Mouse (Mus musculus): ENCODE measurements around the gene Enoph1. TPM values are rescaled to one million over a fixed set of nuclear protein-coding genes. Genes with fewer than 3 reads are reported as not detected.

The Enoph1 gene
- total RNA-seq, 2 experiments from 2014 or later = 51.6 to 54.5 TPM

DNA sequence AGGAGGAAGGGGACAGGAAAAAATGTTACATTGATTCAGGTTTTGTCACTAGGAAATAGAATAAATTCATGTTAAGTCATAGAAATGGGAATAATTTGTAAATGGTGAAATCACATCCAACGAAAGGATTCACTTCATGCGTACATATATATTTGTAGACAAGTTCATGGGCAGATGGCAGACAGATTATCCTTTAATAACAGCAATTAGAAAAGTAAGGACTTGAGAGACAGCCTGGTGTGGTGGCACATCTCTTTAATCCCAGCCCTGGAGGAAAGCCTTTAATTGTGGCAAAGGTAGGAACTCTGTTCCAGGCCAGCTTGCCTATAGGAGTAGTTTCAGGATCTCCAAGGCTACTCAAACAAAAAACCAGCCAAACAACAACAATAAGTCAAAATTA lies 29.7 kb downstream of the Enoph1 start:
- intact Hi-C loops (cut with DNase I) = no loop called here
- no peak for DNase-seq (ENCODE audit: low spot score in 2 of 2)

DNA sequence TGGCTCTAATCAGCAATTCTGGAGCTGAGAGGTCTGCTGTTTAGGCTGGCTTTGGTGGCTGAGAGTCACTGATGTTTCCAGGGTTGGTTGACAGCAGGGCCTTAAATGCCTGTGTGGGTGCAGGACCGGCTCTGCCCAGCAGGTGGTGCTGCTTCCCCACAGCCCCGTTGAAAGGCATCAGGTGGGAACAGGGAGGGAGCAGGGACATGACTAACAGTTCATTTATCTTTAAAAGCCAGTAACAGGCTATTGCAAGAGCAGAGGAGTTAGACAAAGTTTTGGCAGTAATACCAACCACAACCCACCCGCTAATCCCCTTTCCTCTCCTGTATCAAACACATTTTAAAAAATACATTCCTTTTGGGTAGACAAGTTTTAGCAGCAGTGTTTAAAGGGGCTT lies 30.5 kb downstream of the Enoph1 start:
- intact Hi-C loops (cut with DNase I) = loop anchor here (5.0 kb wide), 2 partner anchors 227 to 252 kb away; no protein-coding TSS in a partner anchor
- peak; percentile 80 to 82 for DNase-seq (ENCODE audit: low spot score in 2 of 2)

DNA sequence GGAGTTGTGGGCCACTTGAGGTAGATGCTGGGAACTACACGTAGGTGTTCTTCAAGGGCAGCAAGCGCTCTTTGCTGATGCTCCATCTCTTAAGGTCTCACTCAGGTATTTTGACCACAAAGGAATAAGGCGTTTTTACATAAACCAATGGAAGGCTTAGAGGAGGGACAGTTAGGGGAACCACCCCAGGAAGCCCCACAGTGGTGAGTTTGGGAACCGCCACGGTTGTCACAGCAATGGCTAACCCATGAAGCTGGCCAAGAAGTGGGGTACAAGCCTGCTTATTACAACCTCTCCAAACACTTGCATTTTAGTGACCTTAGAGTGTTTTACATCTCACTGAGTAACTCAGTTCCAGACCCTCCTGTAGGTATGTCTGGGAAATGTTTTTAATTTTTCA lies 31.8 kb downstream of the Enoph1 start:
- intact Hi-C loops (cut with DNase I) = loop anchor here (5.0 kb wide), 2 partner anchors 226 to 251 kb away; no protein-coding TSS in a partner anchor
- no peak for DNase-seq (ENCODE audit: low spot score in 2 of 2)

DNA sequence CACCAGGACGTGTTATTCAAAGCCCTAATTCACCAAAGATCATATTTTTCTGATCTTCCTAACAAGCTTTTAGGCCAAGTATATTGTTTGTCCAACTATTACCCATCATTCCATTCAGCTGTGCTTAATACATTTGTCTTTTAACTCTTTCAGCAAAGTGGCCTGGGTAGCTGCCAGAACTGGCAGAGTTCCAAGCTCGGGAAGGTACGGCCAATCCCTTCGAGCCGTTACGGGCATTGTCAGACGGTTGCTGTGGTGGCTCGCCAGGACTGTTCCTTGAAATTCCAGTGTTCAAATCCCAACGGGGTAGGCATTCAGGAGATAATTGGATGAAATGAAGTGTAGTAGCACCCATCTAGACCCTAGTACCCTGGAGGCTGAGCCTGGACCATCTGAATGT lies 32.8 kb downstream of the Enoph1 start:
- intact Hi-C loops (cut with DNase I) = loop anchor here (5.0 kb wide), 2 partner anchors 225 to 250 kb away; no protein-coding TSS in a partner anchor
- no peak for DNase-seq (ENCODE audit: low spot score in 2 of 2)

DNA sequence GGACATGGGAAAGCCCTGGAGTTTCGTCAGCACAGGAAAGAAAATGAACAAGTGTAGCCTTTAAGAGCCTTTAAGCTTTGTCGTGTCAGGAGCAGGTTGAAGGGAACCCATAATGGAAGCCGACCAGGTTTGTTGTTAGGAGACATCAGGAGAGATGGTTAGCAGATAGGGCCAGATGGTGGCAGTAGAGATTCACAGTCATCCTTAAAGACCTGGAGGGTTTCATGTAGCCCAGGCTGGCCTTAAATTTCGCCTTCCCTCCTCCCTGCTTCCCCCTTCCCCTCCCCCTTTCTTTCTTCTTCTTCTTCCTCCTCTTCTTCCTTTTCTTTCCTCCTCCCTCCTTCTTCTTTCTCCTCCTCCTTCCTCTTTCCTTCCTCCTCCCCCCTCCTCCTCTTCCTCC lies 34.8 kb downstream of the Enoph1 start:
- DNase-seq (ENCODE audit: low spot score in 2 of 2) = no peak
- intact Hi-C loops (cut with DNase I) = loop anchor here (2.0 to 5.0 kb wide), 3 partner anchors 166 to 248 kb away; no protein-coding TSS in a partner anchor

DNA sequence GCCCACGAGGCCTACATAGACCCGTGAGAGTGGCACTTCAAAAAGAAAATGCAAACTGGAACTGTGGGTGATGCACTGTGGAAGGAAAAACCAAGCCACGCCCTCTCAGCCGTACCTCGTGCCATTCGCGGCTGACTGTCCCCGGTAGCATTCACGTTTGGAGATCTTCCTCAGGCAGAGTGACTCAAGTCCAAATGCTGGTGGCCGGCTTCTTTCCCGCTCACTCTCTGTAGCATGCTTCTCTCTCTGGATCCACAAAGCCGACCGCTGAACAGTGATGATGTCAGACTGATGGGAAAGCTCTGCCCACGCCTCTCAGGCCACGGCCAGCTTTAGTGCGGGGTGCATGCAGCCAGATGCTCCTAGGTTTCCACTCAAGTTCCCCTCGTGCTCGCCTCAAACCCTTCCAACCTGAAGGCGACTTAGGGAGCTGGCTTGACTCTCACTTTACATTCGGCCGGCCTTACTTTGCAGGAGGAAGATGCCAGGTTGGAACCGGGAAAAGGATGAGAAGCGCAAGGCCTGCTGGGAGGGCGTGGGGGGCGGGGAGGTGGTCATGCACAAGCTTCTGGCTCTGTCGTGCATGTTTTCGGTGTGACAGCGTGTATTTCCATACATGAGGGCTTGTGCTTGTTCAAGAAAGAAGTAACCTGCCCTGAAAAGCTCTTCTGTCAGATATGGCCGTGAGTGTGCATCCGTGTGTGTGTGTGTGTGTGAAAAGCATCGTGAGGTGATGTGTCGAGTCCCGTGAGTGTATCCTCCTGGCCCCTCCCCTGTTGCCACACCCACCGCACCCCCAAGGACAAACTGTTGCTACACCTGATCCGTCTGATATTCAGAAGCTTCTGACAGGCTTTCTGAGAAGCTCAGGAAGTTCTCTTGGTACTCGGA lies 39.5 kb downstream of the Enoph1 start:
- peak; percentile 39 to 43 for DNase-seq (ENCODE audit: low spot score in 2 of 2)
- intact Hi-C loops (cut with DNase I) = no loop called here

DNA sequence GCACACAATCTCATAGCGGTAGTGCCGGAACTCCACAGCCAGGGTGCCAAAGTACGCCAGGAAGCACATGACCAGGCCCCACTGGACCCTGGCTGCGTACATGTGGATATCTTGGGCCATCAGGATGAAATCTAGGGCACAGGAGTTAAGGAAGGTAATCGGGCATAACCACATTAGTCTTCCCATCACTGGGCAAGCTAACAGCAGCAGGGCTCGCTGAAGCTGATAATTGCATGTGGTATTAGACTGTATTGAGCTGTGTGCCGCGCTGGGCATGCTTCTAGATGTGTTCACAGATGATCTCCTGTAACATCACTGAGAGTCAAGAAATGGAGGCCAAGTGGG lies 40.1 kb downstream of the Enoph1 start:
- intact Hi-C loops (cut with DNase I) = no loop called here
- DNase-seq (ENCODE audit: low spot score in 2 of 2) = no peak

DNA sequence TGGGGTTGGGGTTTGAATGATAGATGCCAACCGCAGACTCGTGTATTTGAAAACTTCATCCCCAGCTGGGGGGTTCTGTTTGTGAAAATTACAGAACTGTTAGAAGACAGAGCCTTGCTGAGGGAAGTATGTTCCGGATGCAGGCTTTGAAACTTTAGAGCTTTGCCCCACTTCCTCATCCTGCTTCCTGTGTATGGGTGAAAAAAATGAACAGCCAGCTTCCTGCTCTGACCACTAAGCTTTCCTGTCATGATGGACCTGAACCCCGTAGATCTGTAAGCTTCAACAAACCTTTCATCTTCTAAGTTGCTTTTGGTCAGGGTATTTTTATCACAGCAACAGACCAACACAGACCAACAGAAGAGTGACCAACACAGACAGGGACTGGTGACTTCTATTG lies 42.2 kb downstream of the Enoph1 start:
- intact Hi-C loops (cut with DNase I) = no loop called here
- DNase-seq (ENCODE audit: low spot score in 2 of 2) = no peak

DNA sequence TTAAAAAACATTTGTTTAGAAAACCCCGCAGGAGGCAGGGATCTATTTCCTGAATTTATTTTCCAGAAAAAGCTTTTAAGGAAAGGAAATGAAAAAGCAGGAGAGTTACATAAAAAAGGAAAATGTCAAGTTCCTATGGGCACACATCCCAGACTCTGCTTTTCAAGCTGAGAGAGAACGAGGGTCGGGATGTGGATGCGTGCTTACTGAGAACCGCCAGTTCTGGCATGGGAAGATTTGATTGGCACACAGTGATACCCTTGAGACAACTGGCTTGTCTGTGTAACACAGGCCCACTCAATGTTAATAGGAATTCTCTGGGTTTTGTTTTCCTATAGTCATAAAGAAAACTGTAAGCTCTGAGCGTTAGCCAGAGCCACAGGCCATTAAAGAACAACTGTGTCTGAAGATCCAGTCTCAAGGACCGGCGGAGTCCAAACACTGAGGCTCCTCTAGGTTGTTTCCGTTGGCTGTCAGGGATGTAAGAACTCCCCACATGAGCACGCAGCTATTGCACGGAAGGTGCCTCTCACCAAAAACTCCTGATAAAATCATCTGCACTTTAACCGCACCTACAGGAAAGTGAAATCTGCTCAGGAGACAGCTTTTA lies 44.3 kb downstream of the Enoph1 start:
- intact Hi-C loops (cut with DNase I) = no loop called here
- DNase-seq (ENCODE audit: low spot score in 2 of 2) = no peak

DNA sequence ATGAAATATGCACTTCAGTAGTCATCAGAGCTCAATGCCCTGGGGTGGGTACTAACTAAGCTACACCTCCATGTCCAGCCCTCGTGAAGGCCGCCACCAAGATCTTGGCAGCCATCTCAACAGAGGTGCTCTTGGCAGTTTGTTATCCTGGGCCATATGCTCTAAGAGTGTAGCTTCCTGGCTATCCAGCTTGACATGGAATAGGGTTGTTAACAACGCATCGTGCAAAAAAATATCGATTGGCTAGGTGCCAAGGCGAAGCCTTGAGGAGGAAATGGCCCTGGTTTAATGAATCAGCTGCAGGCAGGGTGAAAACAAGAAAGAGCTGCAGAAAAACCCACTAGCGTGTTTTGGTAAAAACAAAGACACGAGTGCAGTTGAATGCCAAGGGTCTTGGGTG lies 45.3 kb downstream of the Enoph1 start:
- intact Hi-C loops (cut with DNase I) = no loop called here
- no peak for DNase-seq (ENCODE audit: low spot score in 2 of 2)

DNA sequence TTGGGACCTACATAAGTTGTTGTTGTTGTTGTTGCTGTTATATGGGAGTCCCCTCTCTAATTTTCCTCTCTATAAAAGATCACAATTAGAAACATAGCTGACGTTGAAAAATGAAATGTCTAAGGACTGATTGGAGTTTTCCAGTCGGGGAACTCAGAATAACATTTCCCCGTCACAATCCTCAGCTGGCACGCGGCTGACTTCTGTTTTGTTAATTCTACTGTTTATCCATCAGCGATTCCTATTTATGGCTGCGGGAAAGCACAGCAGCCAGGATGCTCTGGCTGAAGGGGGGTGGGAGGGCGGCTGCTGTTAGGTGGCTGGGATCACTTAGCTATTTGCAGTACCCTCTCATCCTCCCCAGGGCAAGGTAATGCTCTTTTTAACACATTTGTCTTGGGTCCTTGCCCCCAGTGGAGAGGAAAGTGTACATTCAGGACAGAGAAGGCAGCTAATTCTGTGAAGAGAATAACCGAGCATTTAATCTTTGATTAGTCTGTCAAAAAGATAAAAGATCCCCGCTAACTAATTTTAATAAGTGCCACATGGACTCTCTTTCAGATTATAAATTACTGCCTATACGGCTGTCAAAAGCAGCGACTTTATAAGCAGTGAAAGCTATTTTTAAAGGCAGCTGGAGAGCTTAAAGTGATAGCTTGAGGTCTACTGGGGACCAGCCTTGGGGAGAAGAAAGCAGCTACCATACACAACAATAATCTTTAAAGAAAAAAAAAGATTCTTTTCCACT lies 50.9 kb downstream of the Enoph1 start:
- intact Hi-C loops (cut with DNase I) = loop anchor here (5.0 kb wide), 1 partner anchor 67 kb away; the partner anchor contains the start of gene Tmem150c
- DNase-seq (ENCODE audit: low spot score in 2 of 2) = no peak

DNA sequence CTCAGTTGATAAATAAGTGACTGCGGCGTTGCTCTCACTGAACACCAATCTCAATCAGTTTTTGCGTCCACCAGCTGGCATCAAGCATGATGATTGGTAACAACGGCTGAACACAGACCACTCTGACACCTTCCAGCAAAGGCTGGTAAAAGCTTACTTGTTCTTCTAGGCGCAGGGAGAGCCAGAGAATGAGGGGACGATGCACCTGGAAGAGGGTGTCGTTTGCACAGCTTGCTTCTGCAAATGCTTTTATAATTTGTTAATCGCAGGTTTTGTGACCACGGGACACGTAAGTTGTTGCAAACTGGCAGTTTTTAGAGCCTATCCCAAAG lies 51.4 kb downstream of the Enoph1 start:
- intact Hi-C loops (cut with DNase I) = loop anchor here (5.0 kb wide), 1 partner anchor 66 kb away; the partner anchor contains the start of gene Tmem150c
- no peak for DNase-seq (ENCODE audit: low spot score in 2 of 2)

DNA sequence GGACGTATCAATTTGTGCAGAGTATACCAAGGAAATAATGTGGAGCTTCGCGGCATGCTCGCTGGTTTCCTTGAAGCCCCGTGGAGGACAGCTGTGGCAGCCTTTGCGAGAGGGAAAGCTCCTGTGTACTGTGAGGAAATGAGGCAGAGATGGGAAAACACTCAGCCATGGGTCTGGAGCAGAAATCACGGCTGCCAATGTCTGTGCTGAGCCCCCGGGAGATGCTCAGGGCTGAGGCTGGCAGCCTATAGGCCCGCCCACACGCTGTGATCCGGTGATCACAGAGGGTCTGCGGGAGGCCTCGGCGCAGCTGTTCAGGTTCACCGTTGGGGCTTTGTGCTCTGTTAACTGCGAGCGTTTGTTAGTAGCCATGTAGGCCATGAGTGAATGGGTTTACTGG lies 51.8 kb downstream of the Enoph1 start:
- intact Hi-C loops (cut with DNase I) = loop anchor here (5.0 kb wide), 1 partner anchor 66 kb away; the partner anchor contains the start of gene Tmem150c
- DNase-seq (ENCODE audit: low spot score in 2 of 2) = no peak

DNA sequence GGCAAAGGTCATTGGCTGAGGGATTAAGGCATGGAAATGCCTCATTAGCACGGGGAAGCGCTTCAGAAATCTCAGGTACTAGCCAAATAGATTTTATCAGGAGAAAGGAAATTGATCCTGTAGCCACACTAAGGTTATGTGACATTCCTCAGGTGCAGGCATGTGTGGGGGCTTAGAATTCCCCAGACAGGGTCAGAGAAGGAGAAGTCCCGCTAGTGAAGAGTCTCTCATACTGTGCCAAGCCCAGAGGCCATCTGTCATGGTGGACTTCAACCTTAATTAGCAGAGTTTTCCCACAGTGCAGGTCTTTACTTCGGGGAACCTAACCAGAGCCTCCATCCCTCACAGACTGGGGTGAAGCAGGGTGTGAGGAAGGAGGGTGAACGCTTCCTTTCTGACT lies 57.2 kb downstream of the Enoph1 start:
- no peak for DNase-seq (ENCODE audit: low spot score in 2 of 2)
- intact Hi-C loops (cut with DNase I) = no loop called here

DNA sequence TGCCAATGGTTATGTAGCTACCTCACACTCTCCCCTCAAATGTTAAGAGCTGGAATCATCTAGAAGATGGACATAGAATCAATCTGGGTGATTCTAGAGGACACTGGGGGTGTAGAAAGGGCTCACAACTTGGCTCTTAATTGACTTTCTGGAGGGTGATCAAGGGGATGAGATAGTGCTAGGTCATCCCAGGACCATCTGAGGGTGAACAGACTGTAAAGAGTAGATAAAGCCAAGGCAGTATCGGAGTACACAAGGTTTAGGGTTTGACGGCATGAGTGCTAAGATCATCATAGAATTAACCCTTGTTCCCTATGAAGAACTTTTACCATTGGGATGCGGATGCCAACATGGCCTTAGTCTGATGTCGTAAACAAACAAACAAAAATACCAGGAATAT lies 58.2 kb downstream of the Enoph1 start:
- no peak for DNase-seq (ENCODE audit: low spot score in 2 of 2)
- intact Hi-C loops (cut with DNase I) = no loop called here

DNA sequence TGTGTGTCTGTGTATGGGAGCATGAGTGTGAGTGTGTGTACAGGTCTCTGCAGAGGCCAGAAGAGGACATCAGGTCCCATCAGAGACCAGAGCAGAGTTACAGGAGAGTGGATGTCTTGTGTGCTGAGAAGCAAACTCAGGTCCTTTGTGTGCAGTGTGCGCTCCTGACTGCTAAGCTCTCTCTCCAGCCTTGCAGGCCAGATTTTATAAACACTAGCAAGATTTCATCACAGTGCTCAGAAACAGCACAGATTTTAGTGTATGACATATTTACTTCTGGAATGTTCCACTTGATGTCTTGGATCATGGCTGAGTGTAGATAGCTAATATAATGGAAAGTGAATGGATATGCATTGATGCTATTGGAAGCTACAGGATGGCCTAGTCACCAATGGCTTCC lies 62.6 kb downstream of the Enoph1 start:
- intact Hi-C loops (cut with DNase I) = no loop called here
- DNase-seq (ENCODE audit: low spot score in 2 of 2) = no peak

DNA sequence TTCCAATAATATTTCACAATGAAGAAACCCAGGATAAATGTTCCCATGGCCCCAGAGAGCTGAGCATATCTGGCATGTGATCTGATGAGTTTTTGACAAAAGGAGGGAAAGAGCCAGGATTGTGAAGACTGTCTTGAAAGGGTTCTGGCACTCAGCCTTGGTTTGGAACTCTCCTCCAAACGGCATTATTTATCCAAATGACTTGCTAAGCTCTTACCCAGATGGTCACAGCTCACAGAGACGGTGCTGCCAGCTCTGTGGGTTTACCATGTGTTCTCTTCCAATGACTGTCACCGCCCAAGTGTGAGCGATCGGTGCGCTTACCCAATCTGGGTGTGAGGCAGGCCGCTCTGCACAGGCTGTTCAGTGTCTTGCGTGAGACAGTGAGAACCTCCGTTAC lies 69.1 kb downstream of the Enoph1 start:
- DNase-seq (ENCODE audit: low spot score in 2 of 2) = peak; percentile 51 to 70
- intact Hi-C loops (cut with DNase I) = no loop called here

DNA sequence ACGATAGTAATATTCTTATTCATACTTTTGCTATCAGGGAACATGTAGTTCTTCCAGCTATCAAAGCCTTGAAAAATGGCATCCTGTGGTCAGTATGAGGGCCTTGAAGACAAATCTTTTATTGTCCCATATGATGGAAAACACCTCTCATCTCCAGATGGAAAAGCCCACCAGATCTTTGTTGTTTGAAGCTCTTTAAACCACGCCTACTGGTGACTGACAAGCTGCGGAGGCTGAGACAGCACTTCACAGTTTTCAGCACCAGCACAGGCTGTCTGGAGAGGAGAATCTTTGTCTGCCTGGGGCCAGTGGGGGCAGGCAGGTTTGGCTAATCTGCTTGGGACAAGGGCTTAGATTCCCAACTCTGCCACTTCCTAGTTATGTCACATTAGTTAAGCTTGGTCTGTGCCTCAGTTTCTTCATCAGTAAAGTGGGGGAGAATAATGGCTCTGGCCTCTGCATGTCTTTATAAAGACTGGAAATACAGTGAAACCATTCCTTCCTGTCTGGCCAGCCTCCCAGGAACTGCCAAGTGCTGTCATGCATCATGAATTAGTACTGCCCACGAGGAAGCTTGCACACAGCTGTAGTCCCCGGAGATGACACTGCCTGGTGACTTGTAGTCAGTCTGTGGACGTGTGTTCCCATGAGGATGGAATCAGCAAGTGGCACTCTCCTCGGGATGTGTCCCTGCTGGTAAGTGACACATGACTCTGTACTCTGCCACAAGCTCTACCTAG lies 69.9 kb downstream of the Enoph1 start:
- intact Hi-C loops (cut with DNase I) = no loop called here
- DNase-seq (ENCODE audit: low spot score in 2 of 2) = peak in 1 of 2 experiments; percentile 22

DNA sequence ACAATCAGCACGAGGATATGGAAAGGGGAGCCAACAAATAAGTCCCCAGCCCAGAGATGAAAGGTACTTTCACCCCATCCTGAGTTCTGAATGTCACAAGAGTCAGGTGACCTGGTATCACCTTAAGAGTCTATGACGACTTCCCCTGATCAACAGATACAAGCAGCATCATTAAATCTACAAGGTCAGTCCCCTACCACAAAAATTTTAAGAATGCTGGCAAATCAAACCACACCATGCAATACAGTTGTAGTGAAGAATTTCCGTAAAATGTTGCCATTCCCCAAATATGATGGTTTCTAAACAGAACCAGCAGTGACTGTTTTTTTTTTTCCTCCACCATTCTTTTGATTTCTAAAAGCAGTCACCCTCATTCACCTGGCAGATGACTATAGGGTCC lies 70.8 kb downstream of the Enoph1 start:
- intact Hi-C loops (cut with DNase I) = no loop called here
- no peak for DNase-seq (ENCODE audit: low spot score in 2 of 2)

DNA sequence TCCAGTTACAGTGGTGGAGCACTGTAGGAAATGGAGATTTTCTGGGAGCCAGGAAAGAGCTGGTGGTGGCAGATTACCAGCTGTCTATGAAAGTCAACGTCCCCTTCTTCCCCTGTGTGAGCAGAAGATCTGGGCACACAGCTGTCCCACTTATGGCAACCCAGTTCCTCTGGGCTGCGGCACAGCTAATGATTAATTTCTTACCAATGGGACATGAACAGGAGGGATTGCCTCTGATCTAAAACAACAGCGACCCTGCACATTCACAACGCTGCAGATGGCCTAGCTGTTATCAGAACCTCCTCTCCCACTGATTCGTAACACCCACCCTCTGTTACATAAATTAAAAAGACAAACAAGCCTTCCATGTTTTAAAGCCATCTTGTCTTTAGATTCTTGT lies 73.6 kb downstream of the Enoph1 start:
- no peak for DNase-seq (ENCODE audit: low spot score in 2 of 2)
- intact Hi-C loops (cut with DNase I) = no loop called here

Measured in left cerebral cortex, postnatal 36 days (tissue).